Mouse (Mus musculus): ENCODE measurements around the gene 4931408C20Rik.

The 4931408C20Rik gene

GRCm38 (mm10) chr1:26686842-26687760 lies at the start of gene 4931408C20Rik:
TSS of gene 4931408C20Rik (minus strand) at chr1:26687460.
- peak; percentile 13 for DNase-seq (ENCODE audit: inconsistent ontology term)

GRCm38 (mm10) chr1:26687926-26688325 lies 666 bp upstream of the 4931408C20Rik start:
- DNase-seq (ENCODE audit: inconsistent ontology term): no peak

GRCm38 (mm10) chr1:26685952-26686693 lies 1.1 kb downstream of the 4931408C20Rik start:
- no peak for DNase-seq (ENCODE audit: inconsistent ontology term)

- no peak for DNase-seq (ENCODE audit: inconsistent ontology term)
Measured at GRCm38 (mm10) chr1:26685383-26685782, 1.9 kb downstream of the 4931408C20Rik start.

- DNase-seq (ENCODE audit: inconsistent ontology term): no peak
Measured at GRCm38 (mm10) chr1:26649704-26650388, 37.4 kb downstream of the 4931408C20Rik start.

GRCm38 (mm10) chr1:26636051-26636450 lies 51.2 kb downstream of the 4931408C20Rik start:
- peak; percentile 53 for DNase-seq (ENCODE audit: inconsistent ontology term)

Data from Muller cell, postnatal 12 days (primary cell).